Mouse (Mus musculus): Measurements from ENCODE around the gene Usp16. TPM values are rescaled to one million over a fixed set of nuclear protein-coding genes. Genes with fewer than 3 reads are reported as not detected.
A peak's percentile ranks its signal among the peaks of the same experiment; 100 is the strongest.

The Usp16 gene
- polyA plus RNA-seq, 1 experiment from 2014 or later, result 46.4 TPM

- no peak overlapping the region for H3K27ac ChIP-seq (replicated peaks; ENCODE audit: low read depth, low read length)
- H3K27me3 ChIP-seq (ENCODE audit: control insufficient read depth, insufficient read depth, low read length), result no peaks in the 10 kb centered on the region
- no peak for ATAC-seq (ENCODE audit: insufficient number of reproducible peaks, low FRiP score, low TSS enrichment, low read depth)
- 96% methylated on average over 21 of the region's 21 CpGs for WGBS
- H3K9me3 ChIP-seq (ENCODE audit: control insufficient read depth, low read length), result no peaks in the 10 kb centered on the region
- H3K36me3 ChIP-seq (ENCODE audit: control insufficient read depth, insufficient read depth, low read length), result no peaks in the 10 kb centered on the region; the same call in 1 of the 2 replicates
- no peak overlapping the region for H3K4me3 ChIP-seq (ENCODE audit: low read depth, low read length)
- no peak for DNase-seq (ENCODE audit: low spot score)
- no peak overlapping the region for H3K9ac ChIP-seq (ENCODE audit: low read length)
- H3K4me1 ChIP-seq (ENCODE audit: control insufficient read depth, insufficient read depth, low read length), result no peaks in the 10 kb centered on the region
- H3K4me2 ChIP-seq (ENCODE audit: low read depth, severe bottlenecking), result no peak overlapping the region
Observed at GRCm38 (mm10) chr16:87437096-87437495, 17.4 kb upstream of the Usp16 start.

- no peak overlapping the region for H3K27ac ChIP-seq (replicated peaks; ENCODE audit: low read depth, low read length)
- no peaks in the 10 kb centered on the region for H3K27me3 ChIP-seq (ENCODE audit: control insufficient read depth, insufficient read depth, low read length)
- no peak overlapping the region for H3K9ac ChIP-seq (ENCODE audit: low read length)
- H3K4me3 ChIP-seq (ENCODE audit: low read depth, low read length), result no peak overlapping the region
- no peaks in the 10 kb centered on the region; the same call in 1 of the 2 replicates for H3K36me3 ChIP-seq (ENCODE audit: control insufficient read depth, insufficient read depth, low read length)
- no peaks in the 10 kb centered on the region for H3K9me3 ChIP-seq (ENCODE audit: control insufficient read depth, low read length)
- no peaks in the 10 kb centered on the region for H3K4me1 ChIP-seq (ENCODE audit: control insufficient read depth, insufficient read depth, low read length)
- DNase-seq (ENCODE audit: low spot score) (no peak), ATAC-seq (ENCODE audit: insufficient number of reproducible peaks, low FRiP score, low TSS enrichment, low read depth) (no peak)
- 93% methylated on average over 8 of the region's 8 CpGs for WGBS
- H3K4me2 ChIP-seq (ENCODE audit: low read depth, severe bottlenecking), result no peak overlapping the region
Observed at GRCm38 (mm10) chr16:87438697-87439096, 15.8 kb upstream of the Usp16 start.

GRCm38 (mm10) chr16:87440184-87440686 lies 14.3 kb upstream of the Usp16 start, which contains the start of gene Rwdd2b:
TSS of gene Rwdd2b (minus strand) at chr16:87440573.
- Histone ChIP-seq H3K27ac (replicated peaks; ENCODE audit: low read depth, low read length) (peak within 1 kb of the TSS; percentile 37; the same call in 1 of the 2 replicates), H3K4me1 (ENCODE audit: control insufficient read depth, insufficient read depth, low read length) (no peaks in the 10 kb centered on the region), H3K9me3 (ENCODE audit: control insufficient read depth, low read length) (no peaks in the 10 kb centered on the region), H3K9ac (ENCODE audit: low read length) (peak within 1 kb of the TSS; percentile 76), H3K4me3 (ENCODE audit: low read depth, low read length) (peak within 1 kb of the TSS; percentile 73), H3K27me3 (ENCODE audit: control insufficient read depth, insufficient read depth, low read length) (no peaks in the 10 kb centered on the region), H3K36me3 (ENCODE audit: control insufficient read depth, insufficient read depth, low read length) (no peaks in the 10 kb centered on the region; the same call in 1 of the 2 replicates), H3K4me2 (ENCODE audit: low read depth, severe bottlenecking) (peak within 1 kb of the TSS; percentile 72)
- under 1% methylated on average over 38 of the region's 38 CpGs for WGBS
- DNase-seq (ENCODE audit: low spot score) (peak; percentile 92), ATAC-seq (ENCODE audit: insufficient number of reproducible peaks, low FRiP score, low TSS enrichment, low read depth) (peak; percentile 91)

GRCm38 (mm10) chr16:87441089-87441488 lies 13.4 kb upstream of the Usp16 start:
- H3K9ac ChIP-seq (ENCODE audit: low read length), result no peak overlapping the region
- no peaks in the 10 kb centered on the region for H3K27me3 ChIP-seq (ENCODE audit: control insufficient read depth, insufficient read depth, low read length)
- H3K4me1 ChIP-seq (ENCODE audit: control insufficient read depth, insufficient read depth, low read length), result no peaks in the 10 kb centered on the region
- no peak for ATAC-seq (ENCODE audit: insufficient number of reproducible peaks, low FRiP score, low TSS enrichment, low read depth)
- peak overlapping the region; percentile 72 for H3K4me2 ChIP-seq (ENCODE audit: low read depth, severe bottlenecking)
- no peaks in the 10 kb centered on the region; the same call in 1 of the 2 replicates for H3K36me3 ChIP-seq (ENCODE audit: control insufficient read depth, insufficient read depth, low read length)
- no peak overlapping the region for H3K27ac ChIP-seq (replicated peaks; ENCODE audit: low read depth, low read length)
- WGBS, result 21% methylated on average over 9 of the region's 9 CpGs
- peak overlapping the region; percentile 73 for H3K4me3 ChIP-seq (ENCODE audit: low read depth, low read length)
- no peaks in the 10 kb centered on the region for H3K9me3 ChIP-seq (ENCODE audit: control insufficient read depth, low read length)
- peak; percentile 26 for DNase-seq (ENCODE audit: low spot score)

- Histone ChIP-seq H3K9me3 (ENCODE audit: control insufficient read depth, low read length) (no peaks in the 10 kb centered on the region), H3K27ac (replicated peaks; ENCODE audit: low read depth, low read length) (no peak overlapping the region), H3K27me3 (ENCODE audit: control insufficient read depth, insufficient read depth, low read length) (no peaks in the 10 kb centered on the region), H3K4me2 (ENCODE audit: low read depth, severe bottlenecking) (no peak overlapping the region), H3K4me1 (ENCODE audit: control insufficient read depth, insufficient read depth, low read length) (no peaks in the 10 kb centered on the region), H3K9ac (ENCODE audit: low read length) (no peak overlapping the region), H3K36me3 (ENCODE audit: control insufficient read depth, insufficient read depth, low read length) (no peaks in the 10 kb centered on the region), H3K4me3 (ENCODE audit: low read depth, low read length) (no peak overlapping the region)
- 53% methylated on average over 5 of the region's 5 CpGs for WGBS
- no peak for ATAC-seq (ENCODE audit: insufficient number of reproducible peaks, low FRiP score, low TSS enrichment, low read depth)
- no peak for DNase-seq (ENCODE audit: low spot score)
Observed at GRCm38 (mm10) chr16:87442291-87442690, 12.2 kb upstream of the Usp16 start.

- no peak for DNase-seq (ENCODE audit: low spot score)
- ATAC-seq (ENCODE audit: insufficient number of reproducible peaks, low FRiP score, low TSS enrichment, low read depth), result no peak
- Histone ChIP-seq H3K4me1 (ENCODE audit: control insufficient read depth, insufficient read depth, low read length) (no peaks in the 10 kb centered on the region), H3K36me3 (ENCODE audit: control insufficient read depth, insufficient read depth, low read length) (no peaks in the 10 kb centered on the region), H3K27me3 (ENCODE audit: control insufficient read depth, insufficient read depth, low read length) (no peaks in the 10 kb centered on the region), H3K9ac (ENCODE audit: low read length) (no peak overlapping the region), H3K27ac (replicated peaks; ENCODE audit: low read depth, low read length) (no peak overlapping the region), H3K4me2 (ENCODE audit: low read depth, severe bottlenecking) (no peak overlapping the region), H3K9me3 (ENCODE audit: control insufficient read depth, low read length) (no peaks in the 10 kb centered on the region), H3K4me3 (ENCODE audit: low read depth, low read length) (no peak overlapping the region)
Observed at GRCm38 (mm10) chr16:87443245-87443644, 11.3 kb upstream of the Usp16 start.

GRCm38 (mm10) chr16:87444071-87444470 lies 10.4 kb upstream of the Usp16 start:
- Histone ChIP-seq H3K4me2 (ENCODE audit: low read depth, severe bottlenecking) (no peak overlapping the region), H3K9ac (ENCODE audit: low read length) (no peak overlapping the region), H3K9me3 (ENCODE audit: control insufficient read depth, low read length) (no peaks in the 10 kb centered on the region), H3K4me1 (ENCODE audit: control insufficient read depth, insufficient read depth, low read length) (no peaks in the 10 kb centered on the region), H3K27ac (replicated peaks; ENCODE audit: low read depth, low read length) (no peak overlapping the region), H3K36me3 (ENCODE audit: control insufficient read depth, insufficient read depth, low read length) (no peaks in the 10 kb centered on the region), H3K4me3 (ENCODE audit: low read depth, low read length) (no peak overlapping the region), H3K27me3 (ENCODE audit: control insufficient read depth, insufficient read depth, low read length) (no peaks in the 10 kb centered on the region)
- no peak for DNase-seq (ENCODE audit: low spot score)
- WGBS, result 44% methylated on average over 1 of the region's 1 CpGs
- ATAC-seq (ENCODE audit: insufficient number of reproducible peaks, low FRiP score, low TSS enrichment, low read depth), result no peak

GRCm38 (mm10) chr16:87445110-87445509 lies 9.4 kb upstream of the Usp16 start:
- no peak overlapping the region for H3K4me3 ChIP-seq (ENCODE audit: low read depth, low read length)
- DNase-seq (ENCODE audit: low spot score), result no peak
- no peaks in the 10 kb centered on the region for H3K4me1 ChIP-seq (ENCODE audit: control insufficient read depth, insufficient read depth, low read length)
- no peak overlapping the region for H3K4me2 ChIP-seq (ENCODE audit: low read depth, severe bottlenecking)
- no peak overlapping the region for H3K9ac ChIP-seq (ENCODE audit: low read length)
- no peaks in the 10 kb centered on the region for H3K27me3 ChIP-seq (ENCODE audit: control insufficient read depth, insufficient read depth, low read length)
- no peak for ATAC-seq (ENCODE audit: insufficient number of reproducible peaks, low FRiP score, low TSS enrichment, low read depth)
- no peaks in the 10 kb centered on the region for H3K36me3 ChIP-seq (ENCODE audit: control insufficient read depth, insufficient read depth, low read length)
- no peaks in the 10 kb centered on the region for H3K9me3 ChIP-seq (ENCODE audit: control insufficient read depth, low read length)
- no peak overlapping the region for H3K27ac ChIP-seq (replicated peaks; ENCODE audit: low read depth, low read length)

GRCm38 (mm10) chr16:87445528-87445927 lies 9.0 kb upstream of the Usp16 start:
- no peak overlapping the region for H3K9ac ChIP-seq (ENCODE audit: low read length)
- no peaks in the 10 kb centered on the region for H3K9me3 ChIP-seq (ENCODE audit: control insufficient read depth, low read length)
- no peaks in the 10 kb centered on the region for H3K27me3 ChIP-seq (ENCODE audit: control insufficient read depth, insufficient read depth, low read length)
- H3K36me3 ChIP-seq (ENCODE audit: control insufficient read depth, insufficient read depth, low read length), result no peaks in the 10 kb centered on the region
- no peaks in the 10 kb centered on the region for H3K4me1 ChIP-seq (ENCODE audit: control insufficient read depth, insufficient read depth, low read length)
- ATAC-seq (ENCODE audit: insufficient number of reproducible peaks, low FRiP score, low TSS enrichment, low read depth), result no peak
- WGBS, result 97% methylated on average over 3 of the region's 3 CpGs
- no peak overlapping the region for H3K4me2 ChIP-seq (ENCODE audit: low read depth, severe bottlenecking)
- no peak overlapping the region for H3K4me3 ChIP-seq (ENCODE audit: low read depth, low read length)
- DNase-seq (ENCODE audit: low spot score), result no peak
- no peak overlapping the region for H3K27ac ChIP-seq (replicated peaks; ENCODE audit: low read depth, low read length)

Measured in limb, embryonic 11.5 days (tissue).